Mouse (Mus musculus) E14TG2a.4 (cell line): ENCODE results near the gene Kcnn3.

Experiments used
- CTCF ChIP-seq: conservative IDR thresholded peaks from 2 replicates; pipeline ENCODE4 v1.5.1; 2014; ENCODE audit warnings: low read length
- NANOG ChIP-seq: IDR thresholded peaks from 2 replicates; pipeline ENCODE4 v1.6.1; 2014; ENCODE audit warnings: borderline replicate concordance, low read length, mixed read lengths
- POU5F1 ChIP-seq: IDR thresholded peaks from 2 replicates; pipeline ENCODE4 v1.6.1; 2014; ENCODE audit warnings: low read length, borderline replicate concordance

DNA sequence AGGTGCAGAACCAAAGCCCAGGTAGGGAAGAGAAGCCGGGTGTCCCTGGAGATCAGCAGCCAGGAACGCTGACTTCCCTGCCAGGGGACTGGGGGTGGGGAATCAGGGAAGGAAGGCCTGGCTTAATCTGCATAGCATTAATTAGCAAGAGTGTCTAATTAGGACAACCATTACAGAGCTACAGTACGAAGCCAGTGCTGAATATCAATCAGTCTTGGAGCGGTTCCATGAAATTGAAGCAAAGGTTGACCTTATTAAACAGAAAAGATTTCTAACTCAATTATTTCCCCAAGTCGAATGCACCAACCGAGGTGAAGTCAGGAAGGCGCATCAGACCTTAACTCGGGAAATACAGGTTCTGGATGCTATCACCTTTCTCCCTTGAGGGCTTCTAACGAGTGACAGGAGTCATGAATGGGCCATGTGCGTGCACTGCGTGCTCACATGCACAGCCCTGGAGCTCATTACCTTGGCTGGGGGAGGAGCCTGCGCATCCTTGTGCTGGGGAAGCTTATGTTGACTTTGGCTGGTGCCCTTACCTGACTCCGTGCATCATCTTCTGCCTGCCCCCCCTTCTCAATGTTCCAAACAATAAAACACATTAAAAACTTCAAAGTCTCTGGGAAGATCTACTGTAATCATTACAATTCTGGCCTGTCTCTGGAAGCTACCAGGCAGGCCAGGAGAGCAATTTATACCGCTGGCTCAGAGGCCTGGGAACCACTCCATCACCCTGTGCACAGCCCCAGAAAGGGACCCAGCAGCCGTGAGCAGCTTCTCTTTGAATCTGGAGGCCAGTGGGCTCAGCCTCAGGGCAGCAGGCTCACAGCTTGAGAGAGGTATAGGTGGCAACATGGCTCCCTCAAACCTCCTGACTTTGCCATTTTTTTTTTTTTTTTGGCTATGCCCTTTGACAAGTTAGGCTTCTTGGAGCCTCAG is 39.3 kb downstream of the Kcnn3 start:
- TF ChIP-seq CTCF (no peak), POU5F1 (no peak), NANOG (no peak)
